Mouse (Mus musculus): ENCODE measurements around the gene Sirt7. TPM values are rescaled to one million over a fixed set of nuclear protein-coding genes. Genes with fewer than 3 reads are reported as not detected.

The Sirt7 gene
- polyA plus RNA-seq, 1 experiment from 2014 or later = 39.0 TPM

DNA sequence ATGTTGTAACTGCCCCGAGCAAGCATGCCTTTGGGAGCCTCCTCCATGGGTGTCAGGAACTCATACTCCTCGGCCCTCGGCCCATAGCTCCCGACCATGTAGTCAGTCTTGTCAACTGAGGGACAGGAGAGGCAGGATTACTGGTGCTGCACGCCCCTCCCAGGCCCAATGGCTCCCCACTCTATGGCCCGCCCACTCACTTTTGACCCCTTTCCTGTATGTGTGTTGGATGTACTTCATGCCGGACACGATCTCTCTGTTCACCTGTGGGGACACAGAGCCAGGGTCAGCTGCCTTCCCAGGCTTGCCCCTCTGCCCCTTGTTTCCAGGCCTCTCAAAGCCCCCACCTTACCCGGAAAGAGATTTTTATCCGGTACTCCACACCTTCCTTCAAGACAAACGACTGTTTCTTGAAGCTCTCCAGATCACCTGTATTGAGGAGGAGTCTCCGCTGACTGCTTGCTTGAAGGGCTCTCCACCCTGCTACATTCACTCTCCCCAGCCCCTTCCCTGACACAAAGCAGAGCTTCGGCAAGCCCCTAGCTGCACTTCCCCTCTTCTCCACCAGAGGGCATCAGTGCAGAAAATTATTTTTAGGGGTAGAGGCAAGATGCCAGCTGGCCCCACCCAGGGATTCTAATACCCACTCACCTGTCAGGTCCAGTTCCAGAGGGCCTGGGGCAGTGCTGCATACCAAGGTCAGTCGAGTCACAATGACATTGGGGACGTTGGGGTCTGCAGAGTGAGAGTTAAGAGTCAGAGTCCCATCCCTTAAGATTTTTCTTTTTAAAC, 45.5 kb downstream of the Sirt7 start:
- no peaks in the 10 kb centered on the region for H3K27me3 ChIP-seq (ENCODE audit: control insufficient read depth, insufficient read depth, low read length)
- H3K4me3 ChIP-seq (ENCODE audit: low read depth, low read length) = peak overlapping the region; percentile 98
- H3K27ac ChIP-seq (ENCODE audit: low read depth, low read length) = no peak overlapping the region
- 66% methylated on average over 15 of the region's 15 CpGs for WGBS
- peak overlapping the region; percentile 96 for H3K4me2 ChIP-seq (ENCODE audit: low read depth)
- peaks cover 8% of the 10 kb centered on the region for H3K4me1 ChIP-seq (ENCODE audit: control insufficient read depth, insufficient read depth, low read length)
- H3K36me3 ChIP-seq (ENCODE audit: control insufficient read depth, insufficient read depth, low read length) = peaks cover 23% of the 10 kb centered on the region
- peaks cover 3% of the 10 kb centered on the region; the same call in 1 of the 2 replicates for H3K9me3 ChIP-seq (ENCODE audit: control insufficient read depth, low read length)
- ATAC-seq (ENCODE audit: insufficient read depth, low FRiP score, low TSS enrichment) = no peak
- DNase-seq (ENCODE audit: low spot score) = peak; percentile 86
- no peak overlapping the region for H3K9ac ChIP-seq (ENCODE audit: low read length)

DNA sequence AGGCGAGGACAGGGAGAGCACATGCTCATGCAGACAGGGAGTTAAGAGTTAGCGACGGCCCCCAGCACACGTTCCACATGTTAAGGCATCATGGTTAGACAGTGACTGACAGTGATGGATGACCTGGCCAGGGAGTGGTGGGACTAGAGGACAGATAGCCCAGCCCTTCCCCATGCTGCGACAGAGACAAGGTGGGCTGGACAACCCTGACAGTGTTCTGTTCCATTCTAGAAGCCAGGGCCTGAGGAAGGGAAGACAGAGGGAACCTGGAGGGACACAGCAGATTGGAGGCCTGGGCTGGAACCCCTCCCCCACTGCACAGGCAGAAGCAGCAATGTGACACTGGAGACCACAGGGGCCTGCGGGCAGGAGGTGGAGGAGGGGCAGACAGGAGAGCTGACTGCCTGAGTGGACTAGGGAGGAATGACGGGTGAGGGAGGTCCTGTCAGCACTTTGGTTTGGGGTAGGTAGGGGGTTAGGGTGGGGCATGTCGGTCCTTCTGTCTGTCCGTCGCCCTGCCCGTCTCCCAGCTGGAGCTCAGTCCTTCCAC, 46.3 kb downstream of the Sirt7 start:
- H3K4me2 ChIP-seq (ENCODE audit: low read depth) = no peak overlapping the region
- no peaks in the 10 kb centered on the region for H3K27me3 ChIP-seq (ENCODE audit: control insufficient read depth, insufficient read depth, low read length)
- no peak overlapping the region for H3K4me3 ChIP-seq (ENCODE audit: low read depth, low read length)
- WGBS = 86% methylated on average over 11 of the region's 11 CpGs
- DNase-seq (ENCODE audit: low spot score) (no peak), ATAC-seq (ENCODE audit: insufficient read depth, low FRiP score, low TSS enrichment) (no peak)
- peaks cover 13% of the 10 kb centered on the region for H3K4me1 ChIP-seq (ENCODE audit: control insufficient read depth, insufficient read depth, low read length)
- H3K36me3 ChIP-seq (ENCODE audit: control insufficient read depth, insufficient read depth, low read length) = peaks cover 21% of the 10 kb centered on the region
- H3K27ac ChIP-seq (ENCODE audit: low read depth, low read length) = no peak overlapping the region
- peaks cover under 1% of the 10 kb centered on the region; the same call in 1 of the 2 replicates for H3K9me3 ChIP-seq (ENCODE audit: control insufficient read depth, low read length)
- peak overlapping the region; percentile 26; the same call in 1 of the 2 replicates for H3K9ac ChIP-seq (ENCODE audit: low read length)

DNA sequence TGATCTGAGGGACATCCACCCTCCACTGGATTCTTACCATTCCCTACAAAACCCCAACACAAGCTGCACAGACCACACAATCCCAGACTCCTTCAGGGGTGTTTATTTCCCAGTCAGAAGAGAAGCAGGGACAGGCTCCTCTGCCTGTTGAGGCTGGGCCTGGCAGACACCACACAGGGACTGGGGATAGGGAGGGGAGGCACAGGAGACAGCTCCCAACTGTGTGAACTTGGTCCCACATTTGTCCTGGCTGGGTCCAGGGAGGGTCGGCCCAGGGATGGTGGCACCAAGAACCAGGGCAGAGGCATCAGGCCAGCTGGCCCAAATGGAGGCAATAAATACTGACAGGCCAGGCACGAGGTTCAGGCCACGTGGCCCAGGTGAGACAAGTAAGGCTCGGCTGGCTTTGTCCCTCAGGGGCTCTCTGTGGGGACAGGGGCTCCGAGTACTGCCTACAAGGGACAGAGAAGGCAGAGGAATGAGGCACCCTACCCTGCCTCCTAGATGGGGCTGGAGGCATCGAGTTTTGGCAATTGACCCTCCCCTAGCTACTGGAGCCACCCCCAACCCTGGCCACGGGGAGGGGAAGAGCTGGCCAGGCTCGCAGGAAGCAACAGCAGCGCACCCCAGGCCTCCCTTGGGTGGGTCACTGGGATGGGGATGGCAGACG, 46.9 kb downstream of the Sirt7 start:
- H3K9me3 ChIP-seq (ENCODE audit: control insufficient read depth, low read length) = no peaks in the 10 kb centered on the region
- ATAC-seq (ENCODE audit: insufficient read depth, low FRiP score, low TSS enrichment) = no peak
- no peak overlapping the region for H3K27ac ChIP-seq (ENCODE audit: low read depth, low read length)
- H3K4me2 ChIP-seq (ENCODE audit: low read depth) = no peak overlapping the region
- no peak for DNase-seq (ENCODE audit: low spot score)
- peaks cover 20% of the 10 kb centered on the region for H3K36me3 ChIP-seq (ENCODE audit: control insufficient read depth, insufficient read depth, low read length)
- H3K4me3 ChIP-seq (ENCODE audit: low read depth, low read length) = no peak overlapping the region
- H3K4me1 ChIP-seq (ENCODE audit: control insufficient read depth, insufficient read depth, low read length) = peaks cover 13% of the 10 kb centered on the region
- no peaks in the 10 kb centered on the region for H3K27me3 ChIP-seq (ENCODE audit: control insufficient read depth, insufficient read depth, low read length)
- 85% methylated on average over 10 of the region's 10 CpGs for WGBS
- no peak overlapping the region for H3K9ac ChIP-seq (ENCODE audit: low read length)

- H3K4me1 ChIP-seq (ENCODE audit: control insufficient read depth, insufficient read depth, low read length) = peaks cover 13% of the 10 kb centered on the region
- H3K9ac ChIP-seq (ENCODE audit: low read length) = no peak overlapping the region
- no peak overlapping the region for H3K4me3 ChIP-seq (ENCODE audit: low read depth, low read length)
- H3K27me3 ChIP-seq (ENCODE audit: control insufficient read depth, insufficient read depth, low read length) = no peaks in the 10 kb centered on the region
- WGBS = 83% methylated on average over 7 of the region's 7 CpGs
- H3K4me2 ChIP-seq (ENCODE audit: low read depth) = no peak overlapping the region
- H3K9me3 ChIP-seq (ENCODE audit: control insufficient read depth, low read length) = no peaks in the 10 kb centered on the region
- ATAC-seq (ENCODE audit: insufficient read depth, low FRiP score, low TSS enrichment) = no peak
- H3K27ac ChIP-seq (ENCODE audit: low read depth, low read length) = no peak overlapping the region
- H3K36me3 ChIP-seq (ENCODE audit: control insufficient read depth, insufficient read depth, low read length) = peaks cover 20% of the 10 kb centered on the region
- no peak for DNase-seq (ENCODE audit: low spot score)
Observed at GRCm38 (mm10) chr11:120577211-120578023, 47.6 kb downstream of the Sirt7 start.

- no peak for ATAC-seq (ENCODE audit: insufficient read depth, low FRiP score, low TSS enrichment)
- Histone ChIP-seq H3K4me1 (ENCODE audit: control insufficient read depth, insufficient read depth, low read length) (peaks cover 18% of the 10 kb centered on the region), H3K4me3 (ENCODE audit: low read depth, low read length) (no peak overlapping the region), H3K4me2 (ENCODE audit: low read depth) (no peak overlapping the region), H3K9ac (ENCODE audit: low read length) (no peak overlapping the region), H3K36me3 (ENCODE audit: control insufficient read depth, insufficient read depth, low read length) (peaks cover 20% of the 10 kb centered on the region), H3K27me3 (ENCODE audit: control insufficient read depth, insufficient read depth, low read length) (no peaks in the 10 kb centered on the region), H3K27ac (ENCODE audit: low read depth, low read length) (no peak overlapping the region), H3K9me3 (ENCODE audit: control insufficient read depth, low read length) (no peaks in the 10 kb centered on the region)
- 87% methylated on average over 3 of the region's 3 CpGs for WGBS
- no peak for DNase-seq (ENCODE audit: low spot score)
Observed at GRCm38 (mm10) chr11:120576365-120576981, 48.6 kb downstream of the Sirt7 start.

GRCm38 (mm10) chr11:120575940-120576339, 49.1 kb downstream of the Sirt7 start:
- no peaks in the 10 kb centered on the region for H3K9me3 ChIP-seq (ENCODE audit: control insufficient read depth, low read length)
- no peak overlapping the region for H3K27ac ChIP-seq (ENCODE audit: low read depth, low read length)
- no peak overlapping the region for H3K4me2 ChIP-seq (ENCODE audit: low read depth)
- no peak for DNase-seq (ENCODE audit: low spot score)
- no peak for ATAC-seq (ENCODE audit: insufficient read depth, low FRiP score, low TSS enrichment)
- peaks cover 21% of the 10 kb centered on the region for H3K4me1 ChIP-seq (ENCODE audit: control insufficient read depth, insufficient read depth, low read length)
- no peaks in the 10 kb centered on the region for H3K27me3 ChIP-seq (ENCODE audit: control insufficient read depth, insufficient read depth, low read length)
- peaks cover 20% of the 10 kb centered on the region for H3K36me3 ChIP-seq (ENCODE audit: control insufficient read depth, insufficient read depth, low read length)
- no peak overlapping the region for H3K4me3 ChIP-seq (ENCODE audit: low read depth, low read length)
- H3K9ac ChIP-seq (ENCODE audit: low read length) = no peak overlapping the region

- H3K36me3 ChIP-seq (ENCODE audit: control insufficient read depth, insufficient read depth, low read length) = peaks cover 25% of the 10 kb centered on the region
- no peak overlapping the region for H3K9ac ChIP-seq (ENCODE audit: low read length)
- H3K27ac ChIP-seq (ENCODE audit: low read depth, low read length) = no peak overlapping the region
Observed at GRCm38 (mm10) chr11:120575046-120575445, 50.0 kb downstream of the Sirt7 start.

GRCm38 (mm10) chr11:120574278-120574600, 50.8 kb downstream of the Sirt7 start:
- Histone ChIP-seq H3K27ac (ENCODE audit: low read depth, low read length) (no peak overlapping the region), H3K4me2 (ENCODE audit: low read depth) (peak overlapping the region; percentile 92), H3K36me3 (ENCODE audit: control insufficient read depth, insufficient read depth, low read length) (peaks cover 26% of the 10 kb centered on the region), H3K4me1 (ENCODE audit: control insufficient read depth, insufficient read depth, low read length) (peaks cover 15% of the 10 kb centered on the region), H3K9ac (ENCODE audit: low read length) (peak overlapping the region; percentile 90), H3K4me3 (ENCODE audit: low read depth, low read length) (peak overlapping the region; percentile 90), H3K27me3 (ENCODE audit: control insufficient read depth, insufficient read depth, low read length) (no peaks in the 10 kb centered on the region), H3K9me3 (ENCODE audit: control insufficient read depth, low read length) (no peaks in the 10 kb centered on the region)
- ATAC-seq (ENCODE audit: insufficient read depth, low FRiP score, low TSS enrichment) (no peak), DNase-seq (ENCODE audit: low spot score) (no peak)
- 48% methylated on average over 5 of the region's 5 CpGs for WGBS

More at GRCm38 (mm10) chr11:120575046-120575445, 50.0 kb downstream of the Sirt7 start:
- no peaks in the 10 kb centered on the region for H3K9me3 ChIP-seq (ENCODE audit: control insufficient read depth, low read length)
- DNase-seq (ENCODE audit: low spot score) (no peak), ATAC-seq (ENCODE audit: insufficient read depth, low FRiP score, low TSS enrichment) (no peak)
- H3K4me2 ChIP-seq (ENCODE audit: low read depth) = no peak overlapping the region; the same call in 1 of the 2 replicates
- H3K4me1 ChIP-seq (ENCODE audit: control insufficient read depth, insufficient read depth, low read length) = peaks cover 18% of the 10 kb centered on the region
- H3K4me3 ChIP-seq (ENCODE audit: low read depth, low read length) = peak overlapping the region; percentile 90; the same call in 1 of the 2 replicates
- WGBS = 74% methylated on average over 2 of the region's 2 CpGs
- no peaks in the 10 kb centered on the region for H3K27me3 ChIP-seq (ENCODE audit: control insufficient read depth, insufficient read depth, low read length)
